Mouse (Mus musculus) liver, postnatal 0 days (tissue): Measurements from ENCODE around the gene Stat4. TPM values are rescaled to one million over a fixed set of nuclear protein-coding genes. Genes with fewer than 3 reads are reported as not detected.

Experiments used
- ATAC-seq: fragments of 200-750 bp; cut with Nextera tagmentation; 2 replicates; pipeline ENCODE4 v1.8.0; 2017; ENCODE audit warnings: mild to moderate bottlenecking, moderate library complexity
- DNase-seq: peaks from one replicate; pipeline ENCODE4 v3.0.0-alpha.2; 2016
- H3K27ac ChIP-seq: fragments of 300-500 bp; sonication (generic); 2 replicates; pipeline ENCODE4 v1.5.1; 2014; ENCODE audit warnings: antibody characterized with exemption, moderate library complexity, mild to moderate bottlenecking, low read depth
- H3K27me3 ChIP-seq: fragments of 300-500 bp; sonication (generic); 2 replicates; pipeline ENCODE4 v1.6.1; 2014; ENCODE audit warnings: low read length, control low read depth, mixed read lengths; ENCODE audit not compliant: insufficient read depth
- H3K36me3 ChIP-seq: fragments of 300-500 bp; sonication (generic); replicated peaks from 2 replicates; pipeline ENCODE4 v1.6.1; 2014; ENCODE audit warnings: mild to moderate bottlenecking, control low read depth, low read length, moderate library complexity, mixed read lengths; ENCODE audit not compliant: insufficient read depth
- H3K4me1 ChIP-seq: fragments of 300-500 bp; sonication (generic); 2 replicates; pipeline ENCODE4 v1.6.1; 2014; ENCODE audit warnings: antibody characterized with exemption, mild to moderate bottlenecking, control low read depth; ENCODE audit not compliant: insufficient read depth
- H3K4me2 ChIP-seq: fragments of 300-500 bp; sonication (generic); 2 replicates; pipeline ENCODE4 v1.6.1; 2014; ENCODE audit warnings: low read depth, mild to moderate bottlenecking, low read length, moderate library complexity, mixed read lengths
- H3K4me3 ChIP-seq: fragments of 300-500 bp; sonication (generic); 2 replicates; pipeline ENCODE4 v1.5.1; 2014; ENCODE audit warnings: low read depth, low read length
- H3K9ac ChIP-seq: fragments of 300-500 bp; sonication (generic); replicated peaks from 2 replicates; pipeline ENCODE4 v1.6.1; 2014; ENCODE audit warnings: mild to moderate bottlenecking, moderate library complexity
- H3K9me3 ChIP-seq: fragments of 300-500 bp; sonication (generic); 2 replicates; pipeline ENCODE4 v1.6.1; 2016; ENCODE audit warnings: mild to moderate bottlenecking, control low read depth, low read length, mixed read lengths
- CTCF ChIP-seq: sonication (generic); IDR thresholded peaks from 2 replicates; pipeline ENCODE4 v1.5.1; 2016; ENCODE audit warnings: antibody characterized with exemption, low read depth
- EP300 ChIP-seq: IDR thresholded peaks from 2 replicates; pipeline ENCODE4 v1.6.1; 2016; ENCODE audit warnings: antibody characterized with exemption, low read depth, mild to moderate bottlenecking
- WGBS: fragments of 180-500 bp; shearing (Covaris S2); extraction: QIAGEN DNeasy Blood & Tissue Kit; methylation state at CpG from one replicate; pipeline ENCODE4 v1.1.7; 2014; ENCODE audit not compliant: insufficient replicate concordance; 5-methylcytosine and 5-hydroxymethylcytosine counted together
- polyA plus RNA-seq: library from polyadenylated mRNA; unstranded; fragments of >200 nt; fragmentation: Nextera tagmentation; extraction: Ambion mirVana; gene quantifications from 2 replicates; pipeline ENCODE4 v1.2.1, GENCODE M21; 2015

The Stat4 gene
- polyA plus RNA-seq, 1 experiment from 2014 or later, result 1.4 TPM

DNA sequence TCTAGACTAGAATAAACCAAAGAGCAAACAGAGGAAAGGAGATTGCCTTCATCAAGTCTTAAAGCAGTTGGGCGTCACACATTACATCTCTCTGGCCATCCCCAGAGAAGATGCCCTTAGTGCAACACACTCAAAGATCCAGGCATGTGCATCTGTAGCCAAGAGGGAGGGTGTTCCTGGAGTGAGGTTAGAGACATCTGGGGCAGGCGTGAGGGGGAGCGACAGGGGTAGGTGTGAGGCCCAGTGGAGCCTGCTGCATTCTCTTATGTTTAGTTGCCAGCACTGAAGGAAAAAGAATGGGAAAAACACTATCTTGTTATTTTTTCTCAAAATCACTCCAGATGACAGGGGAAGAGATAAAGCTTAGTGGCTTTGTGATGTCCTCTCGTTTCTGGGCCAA is 156.2 kb downstream of the Stat4 start:
- DNase-seq (no peak), ATAC-seq (no peak)
- WGBS, result 85% methylated on average over 4 of the region's 4 CpGs
- no peak overlapping the region for H3K9ac ChIP-seq
- H3K9me3 ChIP-seq, result no peaks in the 10 kb centered on the region
- TF ChIP-seq EP300 (no peak), CTCF (no peak)
- H3K4me2 ChIP-seq, result no peak overlapping the region
- H3K4me3 ChIP-seq, result no peak overlapping the region
- H3K4me1 ChIP-seq, result no peaks in the 10 kb centered on the region
- no peak overlapping the region for H3K27ac ChIP-seq
- H3K36me3 ChIP-seq, result peaks cover 93% of the 10 kb centered on the region
- H3K27me3 ChIP-seq, result no peaks in the 10 kb centered on the region

DNA sequence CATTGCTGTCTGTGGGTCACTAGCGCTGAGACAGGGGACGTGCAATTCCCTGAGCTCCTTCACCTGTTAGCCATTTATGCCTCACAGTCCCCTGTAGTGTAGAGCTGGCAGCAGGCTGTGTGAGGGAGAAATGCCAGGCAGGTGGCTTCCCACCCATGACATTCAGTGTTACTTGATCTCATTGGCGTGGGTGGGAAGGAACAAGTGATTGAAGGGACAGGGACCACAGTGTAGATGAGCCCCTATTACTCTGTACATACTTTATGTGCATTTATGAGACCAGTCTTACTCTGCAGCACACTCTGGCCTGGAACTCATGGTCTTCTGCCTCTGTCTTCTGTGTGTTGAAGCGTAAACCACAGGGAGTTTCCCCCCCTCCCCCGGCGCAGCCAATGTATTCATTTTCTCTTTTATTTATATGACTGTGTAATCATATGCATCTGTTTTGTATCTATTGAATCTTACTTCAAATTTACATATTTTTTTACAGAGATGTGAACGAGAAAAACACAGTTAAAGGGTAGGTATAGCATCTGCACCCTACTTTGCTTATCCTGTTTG is 156.7 kb downstream of the Stat4 start:
- no peak for ATAC-seq
- H3K4me2 ChIP-seq, result no peak overlapping the region
- WGBS, result 91% methylated on average over 7 of the region's 7 CpGs
- no peaks in the 10 kb centered on the region for H3K9me3 ChIP-seq
- no peak for TF ChIP-seq EP300
- TF ChIP-seq CTCF, result no peak
- H3K27me3 ChIP-seq, result no peaks in the 10 kb centered on the region
- no peaks in the 10 kb centered on the region for H3K4me1 ChIP-seq
- peaks cover 93% of the 10 kb centered on the region for H3K36me3 ChIP-seq
- no peak overlapping the region for H3K27ac ChIP-seq
- DNase-seq, result no peak
- H3K9ac ChIP-seq, result no peak overlapping the region
- no peak overlapping the region for H3K4me3 ChIP-seq

DNA sequence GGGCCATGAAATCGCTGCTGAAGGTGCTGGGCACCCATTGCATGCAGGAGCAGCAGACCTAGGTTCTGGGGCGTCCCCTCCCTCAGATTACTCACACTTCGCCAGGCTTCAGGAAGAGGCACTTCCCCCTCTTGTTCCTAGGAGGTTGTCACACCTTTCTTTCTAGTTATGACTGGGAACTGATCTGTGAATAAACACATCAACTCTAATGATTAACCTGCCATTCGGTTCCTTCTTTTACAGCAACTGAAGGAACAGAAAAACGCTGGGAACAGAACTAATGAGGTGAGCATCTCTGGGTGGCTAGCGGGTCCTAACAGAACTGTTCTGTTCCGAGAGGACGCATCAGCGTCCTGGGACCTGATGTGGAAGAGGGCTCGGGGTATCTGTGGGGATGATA is 158.0 kb downstream of the Stat4 start:
- Histone ChIP-seq H3K4me2 (no peak overlapping the region), H3K36me3 (peaks cover 94% of the 10 kb centered on the region), H3K4me3 (no peak overlapping the region), H3K4me1 (no peaks in the 10 kb centered on the region), H3K27me3 (no peaks in the 10 kb centered on the region), H3K9me3 (no peaks in the 10 kb centered on the region), H3K9ac (no peak overlapping the region), H3K27ac (no peak overlapping the region)
- WGBS, result 80% methylated on average over 10 of the region's 10 CpGs
- no peak for ATAC-seq
- TF ChIP-seq EP300, result no peak
- no peak for TF ChIP-seq CTCF
- no peak for DNase-seq

DNA sequence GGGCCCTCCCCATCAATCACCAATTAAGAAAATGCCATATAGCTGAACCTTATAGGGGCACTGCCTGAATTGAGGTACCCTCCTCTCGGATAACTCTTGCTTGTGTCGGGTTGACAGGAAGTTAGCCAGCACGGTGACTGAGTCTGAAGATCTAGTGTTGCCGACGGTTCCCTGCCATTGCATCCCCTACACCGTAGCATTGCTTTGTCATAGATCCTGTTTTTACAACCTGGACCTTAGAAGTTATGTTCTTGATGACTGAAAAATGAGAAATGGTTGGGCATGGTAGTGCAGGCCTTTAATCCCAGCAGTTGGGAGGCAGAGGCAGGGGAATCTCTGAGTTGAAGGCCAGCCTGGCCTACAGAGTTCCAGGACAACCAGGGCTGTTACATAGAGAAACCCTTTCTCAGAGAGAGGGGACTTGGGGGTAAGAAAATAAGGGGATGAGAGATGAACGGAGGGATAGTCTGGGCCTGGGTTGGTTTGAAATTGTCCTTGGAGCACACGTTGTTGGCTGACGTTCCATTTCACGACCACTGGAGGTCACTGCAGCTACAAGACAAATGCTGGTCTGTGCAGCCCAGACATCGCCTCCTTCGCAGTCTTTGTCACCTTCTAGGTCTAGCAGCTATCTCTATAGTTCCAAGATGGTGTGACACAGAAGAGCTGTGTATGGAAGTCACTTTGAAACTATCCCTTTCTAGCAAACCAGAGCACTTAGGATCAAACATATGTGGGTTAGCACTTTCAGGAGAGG is 159.4 kb downstream of the Stat4 start:
- TF ChIP-seq CTCF, result peak; percentile 73
- no peak for TF ChIP-seq EP300
- DNase-seq (no peak), ATAC-seq (no peak)
- Histone ChIP-seq H3K27me3 (no peaks in the 10 kb centered on the region), H3K4me1 (no peaks in the 10 kb centered on the region), H3K9me3 (no peaks in the 10 kb centered on the region), H3K27ac (no peak overlapping the region), H3K4me3 (no peak overlapping the region), H3K9ac (no peak overlapping the region), H3K36me3 (peaks cover 95% of the 10 kb centered on the region), H3K4me2 (no peak overlapping the region)
- 60% methylated on average over 12 of the region's 12 CpGs for WGBS

DNA sequence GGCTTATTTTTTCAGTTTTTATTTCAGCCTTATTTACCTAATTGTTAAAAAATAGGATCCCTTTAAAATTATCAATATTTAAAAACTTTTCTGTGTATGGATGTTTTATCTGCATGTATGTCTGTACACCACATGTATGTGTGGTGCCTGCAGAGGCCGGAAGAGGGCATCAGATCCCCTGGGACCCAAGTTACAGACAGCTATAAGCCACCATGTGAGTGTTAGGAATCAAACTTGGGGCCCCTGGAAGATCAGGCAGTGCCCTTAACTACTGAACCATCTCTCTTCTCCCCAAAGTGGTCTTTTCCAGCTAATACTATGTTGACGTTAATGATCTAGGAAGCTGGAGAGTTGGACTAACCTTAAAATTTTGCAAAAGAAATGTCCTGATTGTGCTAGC is 160.5 kb downstream of the Stat4 start:
- H3K4me3 ChIP-seq, result no peak overlapping the region
- H3K4me1 ChIP-seq, result no peaks in the 10 kb centered on the region
- DNase-seq (no peak), ATAC-seq (no peak)
- no peak overlapping the region for H3K4me2 ChIP-seq
- H3K9ac ChIP-seq, result no peak overlapping the region
- H3K9me3 ChIP-seq, result no peaks in the 10 kb centered on the region
- no peak for TF ChIP-seq EP300
- no peak for TF ChIP-seq CTCF
- 84% methylated on average over 2 of the region's 2 CpGs for WGBS
- no peaks in the 10 kb centered on the region for H3K27me3 ChIP-seq
- no peak overlapping the region for H3K27ac ChIP-seq
- H3K36me3 ChIP-seq, result peaks cover 98% of the 10 kb centered on the region

DNA sequence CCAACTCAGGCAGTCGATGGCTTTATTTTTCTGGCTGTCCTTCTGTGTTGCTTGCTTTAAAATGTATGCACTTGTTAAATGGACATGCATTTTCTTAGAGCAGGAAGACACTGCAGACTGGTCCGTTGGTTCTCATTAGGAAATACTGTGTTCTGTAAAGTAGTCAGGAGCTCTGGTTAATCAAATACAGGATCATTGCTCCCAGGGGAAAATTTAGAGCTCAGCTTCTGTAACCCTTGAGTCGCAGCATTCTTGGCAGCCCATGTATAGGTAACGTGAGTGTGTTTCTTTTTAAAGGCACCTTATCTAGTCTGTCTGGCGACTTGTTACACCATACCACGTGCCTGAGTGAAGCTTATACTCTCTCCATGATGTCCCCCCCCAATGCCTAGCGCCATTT is 161.2 kb downstream of the Stat4 start:
- peaks cover 98% of the 10 kb centered on the region for H3K36me3 ChIP-seq
- WGBS, result 82% methylated on average over 7 of the region's 7 CpGs
- H3K9ac ChIP-seq, result no peak overlapping the region
- TF ChIP-seq EP300 (no peak), CTCF (no peak)
- ATAC-seq (no peak), DNase-seq (no peak)
- no peak overlapping the region for H3K4me2 ChIP-seq
- no peak overlapping the region for H3K27ac ChIP-seq
- H3K9me3 ChIP-seq, result no peaks in the 10 kb centered on the region
- no peaks in the 10 kb centered on the region for H3K4me1 ChIP-seq
- H3K4me3 ChIP-seq, result no peak overlapping the region
- H3K27me3 ChIP-seq, result no peaks in the 10 kb centered on the region
